Mouse (Mus musculus) MEL (cell line): ENCODE results near the gene Micu1.

Experiments used
- ELF1 ChIP-seq: IDR thresholded peaks from 2 replicates; pipeline ENCODE4 v1.6.1; 2014; ENCODE audit warnings: low read depth, mild to moderate bottlenecking, inconsistent platforms, low read length, improper control_type of control experiment, moderate library complexity
- EP300 ChIP-seq, 2 experiments: IDR thresholded peaks; 2 replicates each; pipeline ENCODE4 v1.6.1; 2011; ENCODE audit warnings: improper control_type of control experiment in 2 of 2, low read length in 2 of 2, low read depth in 1 of 2, mild to moderate bottlenecking in 1 of 2
- GATA1 ChIP-seq: IDR thresholded peaks from 2 replicates; pipeline ENCODE4 v1.6.1; 2011; ENCODE audit warnings: low read depth, low read length, improper control_type of control experiment
- POLR2A ChIP-seq, 2 experiments: IDR thresholded peaks; 2 replicates each; pipeline ENCODE4 v1.6.1; 2011 to 2012; ENCODE audit warnings: low read length in 2 of 2, mild to moderate bottlenecking in 2 of 2, control low read depth in 1 of 2, improper control_type of control experiment in 1 of 2, low read depth in 1 of 2, moderate library complexity in 1 of 2; ENCODE audit not compliant: control insufficient read depth in 1 of 2, insufficient read depth in 1 of 2, poor library complexity in 1 of 2

DNA sequence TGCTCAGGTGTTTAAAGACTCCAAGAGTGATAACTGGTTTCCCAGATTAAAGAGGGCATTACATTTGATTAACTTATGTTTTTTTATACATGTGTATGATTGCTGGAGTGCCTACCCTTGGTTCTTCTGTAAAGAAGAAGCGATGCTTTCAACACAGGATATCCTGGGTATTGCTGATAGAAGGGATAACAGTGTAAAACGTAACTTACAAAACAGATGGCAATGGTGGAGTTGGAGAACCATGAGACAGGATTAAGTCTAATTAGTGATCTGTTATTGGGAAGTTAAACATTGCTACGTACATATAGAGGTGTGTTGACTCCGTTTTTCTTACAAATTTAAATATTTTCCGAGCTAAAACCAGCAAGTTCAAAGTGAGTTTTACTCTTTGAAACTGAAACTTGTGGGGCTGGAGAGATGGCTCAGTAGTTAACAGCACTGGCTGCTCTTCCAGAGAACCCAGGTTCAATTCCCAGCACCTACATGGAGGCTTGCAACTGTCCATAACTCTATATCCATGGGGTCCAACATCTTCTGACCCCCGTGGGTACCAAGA, 4.8 kb downstream of the Micu1 start:
- TF ChIP-seq POLR2A (IDR thresholded peaks at IDR 0.05; ENCODE audit: control insufficient read depth in 1 of 2, insufficient read depth in 1 of 2, low read depth in 1 of 2, low read length in 2 of 2, poor library complexity in 1 of 2) (no peak), GATA1 (no peak), EP300 (IDR thresholded peaks at IDR 0.05; ENCODE audit: low read depth in 1 of 2, low read length in 2 of 2) (no peak), ELF1 (no peak)
